ENCODE assay signal across 9 mouse cellular contexts in genomic region chr11:120120642-120121420, GRCm38 (mm10). TPM values are rescaled to one million over a fixed set of nuclear protein-coding genes. Genes with fewer than 3 reads are reported as not detected.
DNase-seq lines count a peak whose midpoint lies in the region; ATAC-seq and TF ChIP-seq lines count a peak whose summit lies in the region.
"Had no signal": no experiment of that assay in that cellular context is flagged by ENCODE, and none has a peak within 500 bp of the region (broad histone marks: within the 10 kb centered on the region; RNA-seq: fewer than 3 reads in every experiment).

No protein-coding gene starts in this region.

- H3K36me3 ChIP-seq in forebrain, embryonic 11.5 days (ENCODE audit: control insufficient read depth, insufficient read depth, low read length) = no peaks in the 10 kb centered on the region; the same call in 1 of the 2 replicates
- no peaks in the 10 kb centered on the region for H3K36me3 ChIP-seq in forebrain, embryonic 16.5 days (ENCODE audit: control insufficient read depth, insufficient read depth)
- H3K36me3 ChIP-seq in lung, postnatal 0 days (ENCODE audit: insufficient read depth, low read length) = peaks cover 14% of the 10 kb centered on the region; the same call in 1 of the 2 replicates

- no peaks in the 10 kb centered on the region for H3K27me3 ChIP-seq in forebrain, embryonic 11.5 days (ENCODE audit: control insufficient read depth, insufficient read depth, low read length)
- no peaks in the 10 kb centered on the region for H3K27me3 ChIP-seq in forebrain, embryonic 16.5 days (replicated peaks; ENCODE audit: control insufficient read depth, insufficient read depth, low read length)
- H3K27me3 ChIP-seq in lung, postnatal 0 days (replicated peaks; ENCODE audit: insufficient read depth, low read length) = no peaks in the 10 kb centered on the region
- H3K27me3 ChIP-seq: heart, embryonic 15.5 days had no signal

- no peaks in the 10 kb centered on the region for H3K9me3 ChIP-seq in forebrain, embryonic 11.5 days (ENCODE audit: control insufficient read depth, low read length)
- H3K9me3 ChIP-seq in forebrain, embryonic 16.5 days (ENCODE audit: control insufficient read depth, low read length) = no peaks in the 10 kb centered on the region
- H3K9me3 ChIP-seq in lung, postnatal 0 days (ENCODE audit: low read length) = no peaks in the 10 kb centered on the region
- H3K9me3 ChIP-seq: heart, embryonic 15.5 days had no signal

- no peak for ATAC-seq in forebrain, embryonic 11.5 days (replicated peaks; ENCODE audit: low FRiP score)
- no peak for ATAC-seq in forebrain, embryonic 16.5 days
- ATAC-seq in granulocyte monocyte progenitor cell, adult 5-6 weeks (replicated peaks; ENCODE audit: poor library complexity, severe bottlenecking) = peak; percentile 25; the same call in 1 of the 2 replicates
- ATAC-seq in lung, postnatal 0 days = peak; percentile 82

- H3K4me3 ChIP-seq in forebrain, embryonic 11.5 days (ENCODE audit: low read depth, low read length) = no peak overlapping the region
- no peak overlapping the region for H3K4me3 ChIP-seq in forebrain, embryonic 16.5 days (replicated peaks; ENCODE audit: low read length)
- H3K4me3 ChIP-seq in lung, postnatal 0 days (ENCODE audit: low read depth, low read length) = no peak overlapping the region
- H3K4me3 ChIP-seq: heart, embryonic 15.5 days had no signal

- peak; percentile 79 for DNase-seq in forebrain, embryonic 11.5 days (ENCODE audit: low spot score)
- peak; percentile 53 for DNase-seq in Muller cell, postnatal 12 days (ENCODE audit: inconsistent ontology term)
- peak; percentile 88 to 90 for DNase-seq in cerebellum, postnatal 10 days
- DNase-seq in layer of hippocampus, adult 11-12 months (ENCODE audit: low spot score) = peak; percentile 81
- DNase-seq in lung, postnatal 0 days (ENCODE audit: low spot score) = peak; percentile 87
- DNase-seq in right cerebral cortex, postnatal 14 days = peak; percentile 85

- peak; percentile 83 for TF ChIP-seq CTCF in lung, postnatal 0 days (IDR thresholded peaks at IDR 0.05)

- H3K4me1 ChIP-seq in forebrain, embryonic 11.5 days (replicated peaks; ENCODE audit: control insufficient read depth, insufficient read depth, low read length) = no peaks in the 10 kb centered on the region
- peaks cover 6% of the 10 kb centered on the region for H3K4me1 ChIP-seq in forebrain, embryonic 16.5 days (replicated peaks; ENCODE audit: control insufficient read depth, insufficient read depth, low read length)
- H3K4me1 ChIP-seq in lung, postnatal 0 days (ENCODE audit: insufficient read depth, low read depth, low read length) = no peaks in the 10 kb centered on the region

- WGBS in forebrain, embryonic 11.5 days = 83% methylated on average over 17 of the region's 17 CpGs
- 80% methylated on average over 17 of the region's 17 CpGs for WGBS in forebrain, embryonic 16.5 days
- 73% methylated on average over 17 of the region's 17 CpGs for WGBS in lung, postnatal 0 days

- H3K27ac ChIP-seq in forebrain, embryonic 11.5 days (ENCODE audit: low read depth, low read length) = no peak overlapping the region
- no peak overlapping the region for H3K27ac ChIP-seq in forebrain, embryonic 16.5 days (ENCODE audit: low read length)
- H3K27ac ChIP-seq in lung, postnatal 0 days (ENCODE audit: low read length) = no peak overlapping the region

- no peak overlapping the region for H3K9ac ChIP-seq in forebrain, embryonic 11.5 days (ENCODE audit: low read length)
- H3K9ac ChIP-seq in forebrain, embryonic 16.5 days (replicated peaks; ENCODE audit: low read depth, low read length) = no peak overlapping the region
- H3K9ac ChIP-seq in lung, postnatal 0 days (replicated peaks; ENCODE audit: low read depth) = no peak overlapping the region
- H3K9ac ChIP-seq: heart, embryonic 15.5 days had no signal

- no peak overlapping the region for H3K4me2 ChIP-seq in forebrain, embryonic 11.5 days (ENCODE audit: low read depth, low read length, severe bottlenecking)
- H3K4me2 ChIP-seq in forebrain, embryonic 16.5 days (ENCODE audit: low read length) = no peak overlapping the region
- H3K4me2 ChIP-seq in lung, postnatal 0 days (replicated peaks; ENCODE audit: low read depth, low read length) = no peak overlapping the region
- H3K4me2 ChIP-seq: heart, embryonic 15.5 days had no signal

- TF ChIP-seq EP300 in lung, postnatal 0 days (IDR thresholded peaks at IDR 0.05) = peak; percentile 43; the same call in 1 of the 2 replicates

RNA-seq across cellular contexts. Expression of gene Ndufaf8, which starts 22.1 kb away (rescaled TPM):
- polyA plus RNA-seq in forebrain, embryonic 11.5 days (2014; fragmentation: Nextera tagmentation; extraction: Ambion mirVana) = 65.2 and 69.9 TPM in 2 replicates
- polyA plus RNA-seq in forebrain, embryonic 16.5 days (2015; fragmentation: Nextera tagmentation; extraction: Ambion mirVana) = 49.4 and 53.3 TPM in 2 replicates
- 37.0 and 64.8 TPM in 2 replicates for total RNA-seq in granulocyte monocyte progenitor cell, adult 5-6 weeks (2014; fragmentation: Nextera tagmentation)
- total RNA-seq in granulocyte monocyte progenitor cell, adult 5-6 weeks (2017) = 30.2 and 31.6 TPM in 2 replicates
- polyA plus RNA-seq in lung, postnatal 0 days (2015; fragmentation: Nextera tagmentation; extraction: Ambion mirVana) = 69.6 and 76.9 TPM in 2 replicates

RNA-seq across cellular contexts. Expression of gene Tepsin, which starts 22.3 kb away (rescaled TPM):
- polyA plus RNA-seq in forebrain, embryonic 11.5 days (2014; fragmentation: Nextera tagmentation; extraction: Ambion mirVana) = 22.0 and 24.8 TPM in 2 replicates
- polyA plus RNA-seq in forebrain, embryonic 16.5 days (2015; fragmentation: Nextera tagmentation; extraction: Ambion mirVana) = 16.6 and 21.7 TPM in 2 replicates
- 15.3 and 22.2 TPM in 2 replicates for total RNA-seq in granulocyte monocyte progenitor cell, adult 5-6 weeks (2014; fragmentation: Nextera tagmentation)
- 7.5 and 9.3 TPM in 2 replicates for total RNA-seq in granulocyte monocyte progenitor cell, adult 5-6 weeks (2017)
- polyA plus RNA-seq in lung, postnatal 0 days (2015; fragmentation: Nextera tagmentation; extraction: Ambion mirVana) = 8.2 TPM in 2 replicates

RNA-seq across cellular contexts. Expression of gene Slc38a10, which starts 30.3 kb away (rescaled TPM):
- polyA plus RNA-seq in forebrain, embryonic 11.5 days (2014; fragmentation: Nextera tagmentation; extraction: Ambion mirVana) = 58.3 and 68.2 TPM in 2 replicates
- 106 and 110 TPM in 2 replicates for polyA plus RNA-seq in forebrain, embryonic 16.5 days (2015; fragmentation: Nextera tagmentation; extraction: Ambion mirVana)
- 58.8 and 62.4 TPM in 2 replicates for total RNA-seq in granulocyte monocyte progenitor cell, adult 5-6 weeks (2014; fragmentation: Nextera tagmentation)
- total RNA-seq in granulocyte monocyte progenitor cell, adult 5-6 weeks (2017) = 43.5 and 51.5 TPM in 2 replicates
- 66.6 and 69.4 TPM in 2 replicates for polyA plus RNA-seq in lung, postnatal 0 days (2015; fragmentation: Nextera tagmentation; extraction: Ambion mirVana)

RNA-seq across cellular contexts. Expression of gene Cep131, which starts 34.2 kb away (rescaled TPM):
- 50.1 and 51.9 TPM in 2 replicates for polyA plus RNA-seq in forebrain, embryonic 11.5 days (2014; fragmentation: Nextera tagmentation; extraction: Ambion mirVana)
- 32.9 and 33.8 TPM in 2 replicates for polyA plus RNA-seq in forebrain, embryonic 16.5 days (2015; fragmentation: Nextera tagmentation; extraction: Ambion mirVana)
- 8.3 and 14.9 TPM in 2 replicates for total RNA-seq in granulocyte monocyte progenitor cell, adult 5-6 weeks (2014; fragmentation: Nextera tagmentation)
- 11.3 and 23.8 TPM in 2 replicates for total RNA-seq in granulocyte monocyte progenitor cell, adult 5-6 weeks (2017)
- polyA plus RNA-seq in lung, postnatal 0 days (2015; fragmentation: Nextera tagmentation; extraction: Ambion mirVana) = 7.6 and 9.6 TPM in 2 replicates

Comparison
In these comparisons a context has a peak if more than half of its experiments do, and no peak if none do; other contexts are left out.
1. ATAC-seq: peak in granulocyte monocyte progenitor cell, adult 5-6 weeks (single experiment) and lung, postnatal 0 days (single experiment); none in forebrain, embryonic 11.5 days (single experiment) and forebrain, embryonic 16.5 days (single experiment).
2. Peak in every context shown above with its lines, with median percentiles within 50 percentile points of each other: DNase-seq.